Mouse (Mus musculus) heart, adult 2 months (tissue): ENCODE data around the gene Zfp800. TPM values are rescaled to one million over a fixed set of nuclear protein-coding genes. Genes with fewer than 3 reads are reported as not detected.

Experiments used
- DNase-seq, 2 experiments: peaks; one replicate each; pipeline ENCODE4 v3.0.0; 2021
- H3K27ac ChIP-seq: fragments of 200-600 bp; 2 replicates; pipeline ENCODE4 v1.8.1; 2022
- H3K27me3 ChIP-seq: fragments of 200-500 bp; 2 replicates; pipeline ENCODE4 v1.6.1; 2012; ENCODE audit warnings: mild to moderate bottlenecking, low read length, inconsistent platforms, mixed read lengths; ENCODE audit not compliant: control insufficient read depth, insufficient read depth
- H3K36me3 ChIP-seq: fragments of 200-500 bp; 2 replicates; pipeline ENCODE4 v1.6.1; 2012; ENCODE audit warnings: low read length, inconsistent platforms; ENCODE audit not compliant: control insufficient read depth, insufficient read depth
- H3K4me1 ChIP-seq: fragments of 200-500 bp; 2 replicates; pipeline ENCODE4 v1.6.1; 2011; ENCODE audit warnings: low read length; ENCODE audit not compliant: control insufficient read depth, insufficient read depth
- H3K4me3 ChIP-seq: fragments of 200-600 bp; 2 replicates; pipeline ENCODE4 v1.8.1; 2022
- H3K79me2 ChIP-seq: fragments of 200-500 bp; replicated peaks from 2 replicates; pipeline ENCODE4 v1.6.1; 2012; ENCODE audit warnings: mild to moderate bottlenecking, inconsistent platforms, low read length, moderate library complexity, mixed read lengths; ENCODE audit not compliant: control insufficient read depth, insufficient read depth
- H3K9ac ChIP-seq: fragments of 200-500 bp; 2 replicates; pipeline ENCODE4 v1.6.1; 2012; ENCODE audit warnings: low read depth, mild to moderate bottlenecking, control low read depth, inconsistent platforms, low read length, mixed read lengths
- CTCF ChIP-seq: fragments of 200-600 bp; IDR thresholded peaks from 2 replicates; pipeline ENCODE4 v1.8.1; 2022; ENCODE audit warnings: antibody characterized with exemption, mild to moderate bottlenecking, moderate library complexity
- EP300 ChIP-seq: fragments of 200-500 bp; IDR thresholded peaks from 2 replicates; pipeline ENCODE4 v1.6.1; 2011; ENCODE audit warnings: low read depth, low read length, control low read depth; ENCODE audit not compliant: insufficient read depth
- POLR2A ChIP-seq: fragments of 200-500 bp; IDR thresholded peaks from 2 replicates; pipeline ENCODE4 v1.6.1; 2011; ENCODE audit warnings: mild to moderate bottlenecking, low read depth, low read length, control low read depth; ENCODE audit not compliant: insufficient read depth
- WGBS: fragments of 180-500 bp; shearing (Covaris S2); methylation state at CpG from one replicate; pipeline ENCODE4 v1.1.7; 2018; 5-methylcytosine and 5-hydroxymethylcytosine counted together
- intact Hi-C: fragments of 180-260 bp; cut with DNase I; formaldehyde crosslinking; loops from one replicate; pipeline ENCODE4 v1.15.1; 2025
- polyA plus RNA-seq: library from polyadenylated mRNA; depleted of rRNA; stranded (reverse); fragments of >200 nt; gene quantifications from 2 replicates; pipeline ENCODE4 v1.2.3, GENCODE M21; 2012
- total RNA-seq, 2 experiments: library from RNA; stranded (reverse); gene quantifications; 2 replicates each; pipeline ENCODE4 v1.2.3; 2021

The Zfp800 gene
- total and polyA plus RNA-seq, 3 experiments, result 1.6 to 11.2 (median 9.7) TPM

DNA sequence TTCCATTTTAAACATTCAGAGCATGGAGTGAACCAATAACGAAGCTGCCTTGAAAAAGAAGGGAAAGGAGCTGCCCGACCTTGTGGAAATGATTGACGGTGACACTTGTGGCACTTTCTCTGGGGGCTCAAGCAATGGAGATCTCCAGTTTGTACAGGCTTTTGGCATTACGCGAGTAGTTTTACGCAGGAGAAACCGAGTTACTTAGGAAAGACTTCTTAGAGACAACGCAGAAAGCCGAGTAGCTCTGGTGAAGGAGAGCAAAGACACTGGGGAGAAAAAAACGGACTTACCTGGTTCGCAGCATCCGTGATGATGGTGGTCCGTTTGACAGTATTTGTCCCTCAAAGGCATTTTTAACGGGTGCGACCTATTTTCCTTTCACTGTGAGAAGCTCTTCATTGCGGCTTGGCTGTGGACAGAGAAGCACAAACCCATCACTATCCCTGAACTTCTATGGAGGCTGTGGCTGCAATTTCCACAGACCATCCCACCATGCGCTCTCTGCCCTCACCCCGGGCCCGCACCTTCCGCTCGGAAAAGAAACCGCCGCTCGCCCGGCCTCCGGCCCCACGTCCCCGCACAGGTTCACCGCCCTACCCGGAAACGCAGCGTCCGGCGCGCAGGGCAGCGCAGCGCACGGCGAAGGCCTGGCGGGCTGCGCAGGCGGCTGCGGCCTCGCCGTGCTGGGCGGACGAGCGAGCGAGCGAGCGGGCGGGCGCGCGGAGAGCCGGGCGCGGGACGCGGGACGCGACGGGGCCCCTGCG lies 137.2 kb downstream of the Zfp800 start:
- peaks cover 10% of the 10 kb centered on the region for H3K36me3 ChIP-seq
- intact Hi-C loops, result loop anchor here (5.0 kb wide), 2 partner anchors 162 to 222 kb away; partner anchors contain the start of gene Arf5
- peak; percentile 46 to 48 for DNase-seq

DNA sequence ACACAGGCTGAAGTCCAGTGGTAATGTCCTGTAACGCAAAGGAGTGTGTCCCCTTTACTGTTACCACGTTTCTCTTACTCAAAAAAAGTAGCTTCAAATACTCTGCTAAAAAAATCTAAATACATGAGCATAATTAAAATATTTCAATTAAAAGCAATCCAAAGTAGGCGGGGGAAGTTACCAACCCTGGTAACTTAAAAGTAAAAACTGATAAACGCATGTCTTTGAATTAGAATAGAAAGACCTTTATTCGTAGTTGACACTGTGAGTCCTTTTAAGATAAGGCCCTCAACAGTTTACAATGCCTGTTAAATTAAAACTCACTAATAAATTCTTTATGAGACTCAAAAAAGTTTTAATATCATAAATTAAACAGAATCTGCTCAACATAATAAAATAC lies 138.1 kb downstream of the Zfp800 start:
- TF ChIP-seq POLR2A, result no peak
- TF ChIP-seq EP300, result no peak
- no peak for TF ChIP-seq CTCF
- Histone ChIP-seq H3K27me3 (no peaks in the 10 kb centered on the region), H3K4me3 (no peak overlapping the region), H3K27ac (no peak overlapping the region), H3K4me1 (peaks cover 2% of the 10 kb centered on the region), H3K79me2 (no peaks in the 10 kb centered on the region), H3K36me3 (peaks cover 11% of the 10 kb centered on the region), H3K9ac (no peak overlapping the region)
- intact Hi-C loops, result loop anchor here (5.0 kb wide), 2 partner anchors 163 to 223 kb away; partner anchors contain the start of gene Arf5
- WGBS, result 95% methylated on average over 5 of the region's 5 CpGs
- no peak for DNase-seq

More for the DNA sequence above, 137.2 kb downstream of the Zfp800 start:
- TF ChIP-seq CTCF, result no peak
- TF ChIP-seq POLR2A, result no peak
- H3K9ac ChIP-seq, result peak overlapping the region; percentile 80
- H3K4me1 ChIP-seq, result peaks cover 2% of the 10 kb centered on the region
- H3K27ac ChIP-seq, result no peak overlapping the region; the same call in 1 of the 2 replicates
- 7% methylated on average over 63 of the region's 64 CpGs for WGBS
- H3K27me3 ChIP-seq, result no peaks in the 10 kb centered on the region
- H3K79me2 ChIP-seq, result no peaks in the 10 kb centered on the region
- H3K4me3 ChIP-seq, result peak overlapping the region; percentile 90

DNA sequence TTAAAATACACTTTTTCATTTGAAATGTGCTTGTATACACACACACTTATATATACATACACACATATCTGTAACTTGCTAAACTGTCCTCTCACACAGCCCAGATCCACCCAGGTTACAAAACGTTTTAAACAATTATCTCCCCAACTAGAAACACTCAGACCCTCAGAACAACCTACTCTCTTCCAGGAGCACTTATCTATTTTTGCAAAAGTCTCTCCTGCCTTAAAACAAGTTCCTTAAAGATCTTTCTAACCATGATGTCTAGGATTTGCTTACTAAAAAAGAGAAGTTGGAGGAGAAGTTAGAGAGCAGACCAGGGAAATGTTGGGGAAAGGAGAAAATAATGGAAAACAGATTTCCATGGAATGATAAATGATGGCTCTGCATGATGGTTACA lies 139.4 kb downstream of the Zfp800 start:
- peaks cover 2% of the 10 kb centered on the region for H3K4me1 ChIP-seq
- 37% methylated on average over 1 of the region's 1 CpGs for WGBS
- no peak overlapping the region for H3K4me3 ChIP-seq
- TF ChIP-seq CTCF, result no peak
- no peak for TF ChIP-seq EP300
- TF ChIP-seq POLR2A, result no peak
- H3K79me2 ChIP-seq, result no peaks in the 10 kb centered on the region
- H3K36me3 ChIP-seq, result peaks cover 11% of the 10 kb centered on the region
- intact Hi-C loops, result no loop called here
- no peak overlapping the region for H3K9ac ChIP-seq
- DNase-seq, result no peak
- H3K27ac ChIP-seq, result no peak overlapping the region
- no peaks in the 10 kb centered on the region for H3K27me3 ChIP-seq

DNA sequence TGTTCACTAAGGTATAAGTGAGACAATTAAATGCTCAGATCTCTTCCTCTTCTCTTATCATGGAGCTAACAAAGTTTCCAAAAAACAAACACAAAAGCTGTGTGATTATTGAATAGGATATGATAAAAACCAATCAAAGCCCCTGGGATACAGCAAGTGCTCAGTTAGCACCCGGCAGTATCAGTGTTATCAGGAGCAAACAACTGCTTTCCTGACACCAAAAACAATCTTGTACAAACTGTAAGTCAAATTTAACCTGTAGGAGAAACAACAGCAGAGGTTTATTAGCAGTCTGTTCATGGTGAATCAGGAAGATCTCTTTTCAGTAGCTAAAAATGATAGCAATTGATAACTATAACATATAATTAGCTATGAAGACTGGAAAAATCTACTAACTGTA lies 140.0 kb downstream of the Zfp800 start:
- H3K27ac ChIP-seq, result no peak overlapping the region
- DNase-seq, result no peak
- TF ChIP-seq EP300, result no peak
- TF ChIP-seq POLR2A, result no peak
- no peak for TF ChIP-seq CTCF
- WGBS, result 58% methylated on average over 1 of the region's 1 CpGs
- no peaks in the 10 kb centered on the region for H3K27me3 ChIP-seq
- H3K4me1 ChIP-seq, result peaks cover 2% of the 10 kb centered on the region
- H3K79me2 ChIP-seq, result no peaks in the 10 kb centered on the region
- peaks cover 13% of the 10 kb centered on the region for H3K36me3 ChIP-seq
- H3K9ac ChIP-seq, result no peak overlapping the region
- no peak overlapping the region for H3K4me3 ChIP-seq
- intact Hi-C loops, result no loop called here

DNA sequence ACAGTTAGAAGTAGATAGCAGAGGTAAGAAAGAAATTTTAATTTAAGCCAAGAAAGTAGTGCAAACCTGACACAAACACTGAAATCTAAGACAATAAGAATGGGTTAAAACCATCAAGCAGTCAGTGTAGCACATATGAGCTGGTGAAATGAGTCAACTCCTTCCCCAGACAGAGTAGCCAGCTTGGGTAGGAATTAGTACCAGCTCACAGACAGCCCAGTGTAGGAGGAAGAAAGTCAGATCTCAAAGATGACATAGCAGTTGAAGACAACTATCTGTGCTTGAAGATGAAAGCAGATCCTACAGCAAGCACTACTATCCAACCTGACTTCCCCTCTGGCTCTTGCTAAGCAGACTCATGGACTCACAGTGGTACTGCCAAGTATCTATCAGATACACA lies 145.0 kb downstream of the Zfp800 start:
- intact Hi-C loops, result loop anchor here (1.0 kb wide), 1 partner anchor 17 kb away; no protein-coding TSS in a partner anchor
- H3K36me3 ChIP-seq, result peaks cover 13% of the 10 kb centered on the region; the same call in 1 of the 2 replicates
- no peak overlapping the region for H3K27ac ChIP-seq
- H3K4me1 ChIP-seq, result no peaks in the 10 kb centered on the region
- 0 out of 2 replicates have a peak, but pooled peaks cover 4% of the 10 kb centered on the region for H3K79me2 ChIP-seq
- no peak for DNase-seq
- no peaks in the 10 kb centered on the region for H3K27me3 ChIP-seq
- no peak overlapping the region for H3K9ac ChIP-seq
- no peak overlapping the region for H3K4me3 ChIP-seq
- TF ChIP-seq POLR2A (no peak), EP300 (no peak), CTCF (no peak)

DNA sequence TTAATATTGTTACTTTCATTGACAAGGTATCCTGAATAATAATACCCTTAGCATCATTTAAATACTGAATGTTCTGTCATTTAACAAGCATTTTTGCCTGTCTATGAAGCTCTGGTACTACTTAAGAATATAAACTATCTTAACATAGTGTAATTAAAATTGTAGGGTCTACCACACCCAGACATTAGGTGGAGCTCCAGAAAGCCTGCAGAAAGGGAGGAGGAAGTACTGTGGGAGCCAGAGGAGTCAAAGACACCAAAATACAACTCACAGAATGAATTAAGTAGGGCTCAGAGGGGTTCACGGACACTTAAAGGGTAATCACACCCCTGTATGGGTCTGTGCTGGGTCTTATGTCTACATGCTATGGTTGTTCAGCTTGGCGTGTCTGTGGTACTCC lies 149.6 kb downstream of the Zfp800 start:
- peaks cover 5% of the 10 kb centered on the region for H3K36me3 ChIP-seq
- intact Hi-C loops, result no loop called here
- 93% methylated on average over 2 of the region's 2 CpGs for WGBS
- no peak overlapping the region for H3K9ac ChIP-seq
- DNase-seq, result no peak
- no peak for TF ChIP-seq EP300
- TF ChIP-seq POLR2A, result no peak
- no peak for TF ChIP-seq CTCF
- H3K4me3 ChIP-seq, result no peak overlapping the region
- no peak overlapping the region for H3K27ac ChIP-seq
- H3K4me1 ChIP-seq, result no peaks in the 10 kb centered on the region
- no peaks in the 10 kb centered on the region for H3K27me3 ChIP-seq
- H3K79me2 ChIP-seq, result 0 out of 2 replicates have a peak, but pooled peaks cover 4% of the 10 kb centered on the region
